Mouse (Mus musculus) layer of hippocampus, adult 9-11 months (tissue): ENCODE results near the gene Atf7.
"Not testable (repeated sequence)": the region's sequence is repeated elsewhere in the genome, so short reads cannot be mapped to it uniquely, and the experiment has no call there.

Experiments
- DNase-seq: peaks from one replicate; pipeline ENCODE4 v3.0.0; 2022

The Atf7 gene

DNA sequence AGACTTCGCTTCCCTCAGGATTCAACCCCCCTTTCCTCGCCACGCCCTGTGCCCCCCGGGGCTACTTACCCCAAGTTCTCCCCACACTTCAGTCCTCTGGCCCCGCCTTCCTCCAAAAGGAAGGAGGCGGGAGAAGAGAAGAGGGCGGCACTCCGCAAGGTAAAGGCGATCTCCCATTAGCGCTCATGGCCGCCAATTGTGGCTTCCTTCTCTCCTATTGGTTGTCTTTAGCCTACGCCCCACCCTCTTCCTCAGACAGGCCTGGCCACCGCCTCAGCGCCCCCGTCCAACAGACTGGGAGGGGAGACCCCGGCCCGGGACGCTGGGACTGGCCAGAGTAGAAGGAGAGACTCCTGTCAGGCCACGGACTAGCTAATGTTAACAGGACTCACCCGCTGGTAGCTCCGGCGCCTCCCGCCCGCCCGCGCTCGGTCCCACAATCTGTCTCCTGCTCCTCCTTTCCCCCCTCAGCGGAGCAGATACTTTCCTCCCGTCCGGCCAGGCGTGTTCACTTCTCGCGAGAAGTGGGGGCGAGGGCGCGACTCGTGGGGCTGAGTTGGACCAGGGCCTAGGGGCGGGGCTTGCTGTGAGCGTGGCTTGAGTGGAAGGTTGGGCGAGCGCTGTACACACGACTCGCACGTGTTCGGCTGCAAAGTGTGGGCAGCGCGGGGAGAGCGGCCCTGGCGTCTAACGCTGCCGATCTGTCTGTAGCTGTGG lies at the start of gene Atf7, which contains the start of gene Gm28047:
Atf7 (minus strand) TSS at position 495 of the 717 bp plus-strand sequence.
Gm28047 (minus strand) TSS at position 98 of the 717 bp plus-strand sequence.
- DNase-seq = peak; percentile 98

DNA sequence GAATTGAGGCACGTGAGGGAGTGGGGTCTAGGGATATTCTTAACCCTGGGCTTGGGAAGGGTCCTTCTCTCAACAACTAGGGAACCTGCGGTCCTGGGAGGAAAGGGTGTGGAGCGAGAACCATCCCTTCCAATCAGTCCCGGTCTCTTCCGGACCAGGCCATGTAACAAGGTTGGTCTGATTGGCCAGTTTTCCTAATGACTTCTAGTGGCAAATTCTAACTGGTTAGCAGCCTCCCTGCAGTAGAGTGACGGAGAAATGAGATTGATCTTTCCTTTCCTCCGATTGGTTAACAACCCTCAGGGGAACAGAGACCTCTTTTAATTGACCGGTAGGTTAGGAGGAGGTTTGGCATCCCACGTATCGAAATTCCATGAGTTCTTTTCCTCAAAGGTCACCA lies 48.3 kb upstream of the Atf7 start:
- DNase-seq = peak; percentile 81

DNA sequence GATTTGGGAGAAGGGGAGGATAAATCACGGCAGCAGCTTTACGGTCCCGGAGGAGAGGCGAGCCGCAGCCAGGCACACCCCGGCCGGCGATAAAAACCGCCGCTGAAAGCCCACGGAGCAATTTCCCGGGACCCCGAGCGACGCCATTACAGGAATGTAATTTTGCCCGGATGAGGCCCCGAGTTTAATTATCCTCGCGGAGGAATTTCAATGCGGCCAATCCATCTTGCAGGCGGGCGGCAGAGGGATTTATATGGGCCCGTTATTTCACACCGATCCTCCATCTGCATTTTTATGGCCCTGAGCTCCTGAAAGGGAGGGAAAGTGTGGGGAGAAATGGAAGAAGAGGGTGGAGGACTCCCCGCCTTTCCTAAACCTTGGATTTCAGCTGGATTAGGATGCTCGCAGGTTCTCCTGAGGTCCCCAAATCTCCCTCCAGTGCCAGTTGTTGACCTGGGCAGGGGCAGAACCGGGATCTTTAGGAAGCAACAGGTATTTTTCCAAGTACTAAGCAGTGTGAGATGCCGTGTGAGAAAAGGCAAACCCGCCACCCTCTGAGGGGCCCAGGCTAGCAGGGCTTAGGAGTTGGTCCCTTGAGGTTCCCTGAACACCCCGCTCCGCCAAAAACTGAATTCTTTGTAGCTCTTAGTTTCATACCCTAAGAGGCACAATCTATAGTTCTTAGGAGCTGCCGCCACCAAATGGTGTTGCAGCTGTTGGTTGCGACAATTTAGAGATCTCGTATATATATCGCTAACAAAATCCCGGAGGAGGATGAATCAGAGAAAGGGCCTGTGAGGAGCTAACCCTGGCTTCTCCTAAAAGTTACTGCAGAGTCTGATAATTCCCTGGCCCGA lies 47.2 kb upstream of the Atf7 start, which contains the start of gene Atp5g2:
Atp5g2 (minus strand) TSS at position 138 of the 857 bp plus-strand sequence.
- DNase-seq = no peak

DNA sequence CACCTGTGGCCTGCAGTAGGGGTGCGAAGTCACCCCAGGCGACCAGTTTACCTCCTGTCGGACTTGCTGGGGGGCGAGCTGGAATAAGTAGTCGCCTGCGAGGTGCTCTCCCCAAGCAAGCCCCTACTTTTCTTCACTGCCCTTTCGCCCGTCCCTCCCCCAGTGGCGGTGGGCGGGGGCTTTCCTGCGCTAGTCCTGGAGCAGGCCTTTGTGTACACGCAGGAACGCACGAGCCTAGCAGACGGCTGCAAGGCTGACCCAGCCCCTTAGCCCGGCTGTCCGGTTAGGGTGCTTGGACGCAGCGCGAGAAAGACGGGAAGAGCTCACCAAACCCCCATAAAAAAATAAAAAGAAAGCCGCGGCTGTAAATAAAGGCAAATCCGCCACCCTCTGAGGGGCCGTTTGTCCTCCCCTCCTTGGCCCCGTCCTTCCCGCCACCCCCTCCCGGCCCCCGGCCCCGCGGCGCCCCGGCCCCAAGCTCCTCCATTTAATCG lies 46.5 kb upstream of the Atf7 start:
- peak; percentile 84 for DNase-seq

DNA sequence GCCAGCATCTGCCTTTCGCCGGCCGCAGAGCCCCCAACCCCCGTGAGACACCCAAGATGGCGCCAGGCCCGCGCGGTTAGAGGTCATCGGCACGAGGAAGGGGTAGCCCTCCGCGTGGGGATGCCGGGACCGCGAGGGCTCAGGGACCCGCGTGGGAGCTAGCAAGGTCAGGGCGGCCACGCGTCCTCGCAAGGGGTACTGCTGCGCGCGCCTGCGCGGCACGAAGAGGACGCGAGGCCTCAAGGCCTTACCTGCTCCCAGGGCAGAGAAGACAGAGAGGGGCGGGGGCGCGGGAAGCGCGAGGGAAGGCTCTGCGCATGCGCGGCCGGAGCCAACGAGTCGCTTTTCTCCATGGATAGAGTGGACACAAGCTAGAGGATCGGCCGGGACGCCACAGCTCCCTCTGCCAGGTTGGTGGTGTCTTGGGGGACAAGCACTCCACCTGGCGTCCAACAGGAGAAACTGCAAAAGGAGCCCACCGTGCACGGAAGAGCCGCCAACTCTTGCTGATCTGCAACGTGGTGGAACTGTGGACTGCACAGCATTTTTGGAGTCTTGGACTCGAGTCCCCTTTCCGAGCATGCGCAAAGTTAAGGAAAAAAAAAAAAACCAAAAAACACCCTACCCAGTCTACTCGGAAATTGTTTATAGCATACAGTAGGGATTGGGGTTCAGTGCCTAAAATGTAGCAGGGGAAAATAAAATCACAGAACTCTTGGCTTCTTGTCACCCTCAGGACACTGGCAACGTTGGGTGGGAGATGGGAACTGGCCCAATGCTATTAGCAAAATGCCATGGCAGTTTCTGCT lies 45.7 kb upstream of the Atf7 start:
- DNase-seq = peak; percentile 99

DNA sequence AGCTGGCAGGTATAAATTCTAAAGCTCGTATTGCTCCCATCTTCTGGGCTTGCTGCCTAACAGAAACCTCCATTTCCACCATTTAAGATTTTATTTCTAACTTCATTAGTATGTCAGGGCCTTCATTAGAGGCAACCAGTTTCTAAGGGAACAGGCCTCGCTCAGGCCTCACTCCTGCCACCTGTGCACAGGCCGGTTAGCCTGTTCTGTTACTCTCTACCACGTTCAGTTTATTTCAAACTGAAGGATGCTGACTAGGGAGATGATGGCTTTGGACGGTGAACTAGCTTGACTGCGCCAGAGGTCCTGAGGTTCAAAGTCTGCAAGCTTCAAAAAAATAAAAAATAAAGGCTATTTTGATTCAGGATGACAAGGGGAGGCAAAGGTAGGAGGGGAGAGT lies 45.0 kb upstream of the Atf7 start:
- no peak for DNase-seq

DNA sequence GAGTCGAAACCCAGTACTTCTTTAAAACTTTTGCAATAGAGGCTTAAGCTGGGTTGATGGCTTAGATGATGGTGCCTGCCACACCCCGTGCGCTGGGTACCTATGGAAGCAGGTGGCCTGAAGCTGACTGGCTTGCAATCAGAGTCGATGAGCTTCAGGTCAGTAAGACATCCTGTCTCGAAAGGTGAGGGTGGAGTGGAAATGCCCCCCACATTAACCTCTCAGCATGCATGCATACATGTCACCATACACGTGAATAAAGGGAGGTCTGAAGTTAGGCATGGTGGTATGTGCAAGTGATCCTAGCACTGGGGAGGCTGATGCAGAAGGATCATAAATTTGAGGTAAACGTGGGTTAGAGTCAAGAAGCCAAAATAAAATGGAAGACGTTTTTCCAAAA lies 44.3 kb upstream of the Atf7 start:
- no peak for DNase-seq

DNA sequence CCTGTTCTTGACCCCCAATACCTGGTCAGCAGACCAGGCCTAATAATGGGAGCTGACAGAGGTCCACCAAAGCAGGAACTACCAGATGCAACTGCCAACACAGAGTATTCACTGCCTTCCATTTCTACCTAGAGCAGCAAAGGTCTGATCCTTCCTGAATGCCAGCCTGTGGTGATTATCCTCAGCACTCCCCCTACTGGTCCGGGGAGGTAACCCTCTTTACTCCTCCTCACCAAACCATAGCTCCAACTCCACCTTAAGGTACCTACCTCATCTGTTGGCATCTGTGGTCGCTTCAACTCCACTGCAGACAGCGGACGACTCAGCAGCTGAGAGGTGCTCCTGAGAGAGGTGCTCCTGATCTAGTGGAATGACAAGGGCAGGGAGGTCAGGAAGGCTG lies 40.2 kb upstream of the Atf7 start:
- no peak for DNase-seq

DNA sequence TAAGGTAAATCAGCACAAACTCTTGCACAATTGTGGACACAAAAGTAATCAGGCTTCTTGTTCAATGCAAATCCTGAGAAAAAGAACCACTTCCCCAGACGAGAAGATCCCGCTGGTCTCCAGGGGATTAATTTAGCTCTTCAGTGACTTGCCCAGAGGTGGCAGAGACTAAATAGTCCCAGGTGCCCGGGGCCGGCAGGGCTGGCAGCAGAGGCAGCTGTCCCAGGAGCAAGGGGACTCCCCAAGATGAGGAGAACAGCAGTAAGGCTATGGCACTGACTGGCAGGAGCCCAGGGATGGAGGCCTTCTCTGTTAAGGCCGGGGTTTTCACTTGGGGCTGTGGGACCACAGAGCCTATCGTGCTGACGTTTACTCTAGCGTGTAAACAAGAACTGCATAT lies 38.6 kb upstream of the Atf7 start:
- DNase-seq = no peak

DNA sequence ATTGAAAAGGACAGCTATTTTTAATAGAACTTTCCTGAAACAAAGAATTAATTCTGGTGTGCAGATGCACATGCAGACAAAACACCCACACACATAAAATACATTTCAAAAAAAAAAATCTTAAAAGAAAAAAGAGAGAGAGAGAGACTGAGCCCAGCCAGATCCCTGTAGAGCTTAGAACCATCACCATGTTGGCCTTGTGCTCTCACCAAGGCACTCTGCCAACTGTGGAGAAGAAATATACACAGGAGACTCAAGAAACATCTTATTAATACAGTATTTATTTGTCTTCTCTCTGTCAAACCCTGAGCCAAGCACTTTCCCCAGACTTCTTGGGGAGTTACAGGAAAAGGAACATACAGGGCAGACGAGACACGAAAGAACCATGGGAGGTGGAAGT lies 37.3 kb upstream of the Atf7 start:
- not testable (repeated sequence) for DNase-seq

DNA sequence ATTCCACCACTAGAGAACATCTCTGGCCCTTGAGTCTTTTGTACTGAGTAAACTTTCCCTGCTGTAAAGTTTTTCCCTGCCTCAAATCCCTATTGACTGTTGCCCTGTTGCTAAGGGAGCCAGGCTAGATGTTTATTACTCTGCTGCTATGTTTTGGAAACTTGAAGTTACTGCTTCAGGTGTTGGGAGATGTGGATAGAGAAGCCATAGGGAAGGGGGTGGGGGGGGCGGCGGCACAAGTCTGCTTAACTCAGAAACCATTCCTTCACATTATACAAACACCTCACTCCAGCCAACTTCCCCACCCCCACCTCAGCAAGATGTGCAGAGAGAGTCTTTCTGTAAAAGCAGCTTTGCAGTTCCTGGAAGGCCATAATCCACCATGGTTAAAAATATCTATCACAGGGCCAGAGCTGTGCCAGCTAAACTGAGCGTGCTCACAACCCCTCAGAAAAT lies 32.7 kb upstream of the Atf7 start:
- no peak for DNase-seq

DNA sequence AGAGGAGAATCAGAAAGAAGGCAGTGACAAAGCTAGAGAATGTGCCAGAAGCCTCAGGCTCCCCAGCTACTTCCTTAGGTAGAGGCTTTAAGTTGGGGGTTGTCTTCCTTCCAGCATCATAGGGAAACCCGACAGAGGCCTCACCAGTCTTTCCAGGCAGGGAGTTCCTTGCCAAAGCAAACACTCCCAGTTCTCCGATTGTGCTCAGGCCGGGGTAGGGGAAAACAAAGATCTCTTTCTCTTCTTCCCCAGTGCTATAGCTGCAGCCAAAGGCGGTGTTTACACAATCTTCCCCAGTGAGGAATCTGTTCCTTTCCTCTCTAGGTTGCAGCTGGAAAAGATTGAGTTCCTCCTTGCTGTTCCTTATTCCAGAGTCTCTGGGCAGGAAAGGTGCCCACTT lies 31.4 kb upstream of the Atf7 start:
- DNase-seq = no peak

DNA sequence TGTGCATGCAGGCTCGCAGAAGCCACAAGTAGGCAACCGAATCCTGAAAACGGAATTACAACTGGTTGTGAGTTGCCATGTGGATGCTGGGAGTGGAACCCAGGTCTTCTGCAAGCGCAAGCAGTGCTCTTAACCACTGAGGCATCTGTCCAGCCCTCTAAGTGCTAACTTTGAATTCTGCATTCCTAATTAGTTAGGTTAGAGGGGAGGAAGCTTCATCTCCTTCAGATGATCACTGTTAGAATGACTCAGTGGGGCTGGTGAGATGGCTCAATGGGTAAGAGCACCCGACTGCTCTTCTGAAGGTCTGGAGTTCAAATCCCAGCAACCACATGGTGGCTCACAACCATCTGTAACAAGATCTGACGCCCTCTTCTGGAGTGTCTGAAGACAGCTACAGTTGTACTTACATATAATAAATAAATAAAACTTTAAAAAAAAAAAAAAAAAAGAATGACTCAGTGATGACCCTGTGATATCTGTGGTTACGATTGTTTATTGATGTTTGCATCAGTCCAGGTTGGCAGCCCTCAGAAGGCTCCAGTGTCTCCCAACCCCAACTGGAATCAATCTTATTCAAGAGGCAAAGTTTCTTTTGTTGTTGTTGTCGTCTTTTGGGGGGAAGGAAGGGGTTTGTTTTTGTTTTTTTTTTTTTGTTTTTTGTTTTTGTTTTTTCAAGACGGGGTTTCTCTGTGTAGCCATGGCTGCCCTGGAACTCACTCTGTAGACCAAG lies 26.8 kb upstream of the Atf7 start:
- not testable (repeated sequence) for DNase-seq

DNA sequence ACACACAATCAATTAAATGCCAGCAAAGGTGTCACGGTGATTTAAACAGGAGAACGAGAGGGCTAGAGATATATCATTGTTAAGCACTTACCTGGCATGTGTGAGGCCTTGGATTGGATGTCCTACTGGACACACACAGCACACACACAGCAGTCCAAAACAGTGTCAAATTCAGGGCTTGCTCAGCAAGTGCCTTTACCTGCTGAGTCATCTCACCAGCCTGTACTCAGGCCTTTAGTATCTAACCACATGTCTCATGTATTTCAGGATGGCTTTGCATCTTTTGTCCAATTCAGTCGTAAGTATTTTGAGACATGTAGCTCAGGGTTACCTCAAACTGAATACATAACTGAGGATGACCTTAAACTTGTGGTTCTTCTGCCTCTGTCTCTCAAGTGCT lies 25.8 kb upstream of the Atf7 start:
- no peak for DNase-seq

DNA sequence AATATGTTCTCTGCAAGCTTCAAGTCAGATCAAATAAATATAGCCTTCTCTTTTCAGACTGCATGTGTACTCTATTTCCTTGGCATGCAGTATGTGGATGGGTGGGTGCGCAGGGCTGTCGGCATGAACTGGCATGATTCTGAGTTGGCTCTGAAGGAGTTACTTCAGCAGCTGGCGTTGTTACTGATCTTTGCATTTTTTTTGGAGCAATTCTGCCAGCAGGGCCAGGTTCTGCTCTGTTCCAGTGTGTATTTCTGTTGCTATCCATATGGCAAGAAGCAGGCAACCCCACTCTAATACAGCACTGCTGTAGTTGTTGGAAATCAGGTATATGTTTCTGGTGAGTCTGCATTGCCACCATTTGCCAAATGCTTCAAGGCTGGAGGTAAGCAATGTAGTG lies 10.6 kb upstream of the Atf7 start:
- peak; percentile 86 for DNase-seq

DNA sequence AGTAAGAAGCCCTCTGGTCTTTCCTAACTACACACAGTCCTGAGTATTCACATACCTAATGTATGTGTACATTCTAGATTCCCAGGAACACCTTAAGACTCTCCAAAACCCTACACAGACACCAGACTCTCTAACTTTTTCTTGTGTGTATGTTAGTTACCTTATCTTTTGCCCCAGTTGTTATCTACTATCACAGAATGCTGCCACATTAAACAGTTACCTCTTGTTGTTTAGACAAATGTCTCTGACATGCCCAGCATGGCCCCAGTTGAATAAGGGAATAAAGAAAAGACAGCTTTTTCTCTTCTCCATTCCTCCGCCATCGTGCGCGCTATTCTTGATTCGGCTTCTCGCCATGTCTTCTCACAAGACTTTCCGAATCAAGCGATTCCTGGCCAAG lies 9.4 kb upstream of the Atf7 start:
- DNase-seq = no peak

DNA sequence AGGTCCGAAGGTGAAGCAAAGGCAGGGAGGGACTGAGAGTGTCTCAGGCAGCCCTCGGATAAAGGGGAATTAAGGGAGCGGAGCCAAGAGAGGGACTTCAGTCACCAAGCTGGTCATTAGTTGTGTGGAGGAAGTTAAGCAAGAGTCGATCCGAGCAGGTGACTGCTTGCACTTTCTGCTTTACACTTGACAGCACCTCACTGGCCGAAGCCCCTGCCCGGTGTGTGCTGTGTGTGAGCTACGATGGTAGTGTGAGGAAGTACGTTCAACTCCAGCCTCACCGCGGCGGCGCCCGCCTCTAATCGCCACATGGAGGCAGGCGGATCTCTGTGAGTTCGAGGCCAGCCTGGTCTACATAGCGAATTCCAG lies 407 bp upstream of the Atf7 start:
- DNase-seq = no peak

DNA sequence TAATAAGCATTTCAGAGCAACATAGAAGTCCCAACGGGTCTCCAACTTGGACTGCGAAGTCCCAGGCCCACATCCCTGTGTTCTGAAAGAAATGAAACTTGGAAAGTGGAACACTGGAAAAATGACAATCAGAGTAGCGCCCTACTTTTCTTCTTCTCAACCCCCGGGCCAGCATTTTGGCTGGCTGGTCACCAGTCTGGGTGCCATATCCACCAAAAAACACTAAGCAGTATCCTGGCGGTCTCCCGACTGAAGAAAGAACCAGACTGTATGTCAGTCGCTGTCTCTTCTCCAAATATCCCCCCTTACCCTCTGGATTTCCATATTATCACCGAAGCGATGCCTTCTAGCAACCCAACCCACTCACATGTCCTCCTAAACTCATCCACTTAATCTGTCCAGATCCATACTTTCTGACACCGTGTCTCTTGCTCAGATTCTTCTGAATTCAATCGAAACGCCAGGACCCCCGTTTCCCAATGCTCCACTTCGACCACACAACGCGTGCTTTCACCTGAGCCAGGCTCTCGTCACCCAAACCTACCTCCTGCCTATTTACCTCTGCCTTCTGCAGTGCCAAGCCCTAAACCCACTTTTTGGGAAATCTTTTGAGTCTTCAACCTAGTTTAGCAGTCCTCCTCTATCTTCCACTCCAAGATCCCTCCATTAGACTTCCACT lies 834 bp downstream of the Atf7 start:
- DNase-seq = no peak

DNA sequence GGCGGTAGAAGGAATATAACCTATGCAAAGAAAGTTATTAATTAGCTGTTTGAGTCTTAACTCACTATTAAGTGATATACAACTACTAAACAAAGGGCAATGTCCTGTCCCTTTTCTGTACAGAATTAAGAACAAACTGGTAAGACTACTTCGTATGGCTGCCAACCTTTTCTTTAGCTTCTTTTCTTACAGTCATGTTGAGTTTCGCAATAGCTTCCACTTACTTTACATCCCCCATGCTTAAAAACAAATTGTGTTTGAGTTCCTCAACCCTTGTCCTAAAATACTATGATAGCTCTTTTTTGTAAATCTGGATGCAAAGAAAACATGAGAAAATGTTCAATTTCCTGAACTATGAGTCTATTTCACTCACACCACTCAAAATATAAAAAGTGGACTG lies 2.1 kb downstream of the Atf7 start:
- no peak for DNase-seq

DNA sequence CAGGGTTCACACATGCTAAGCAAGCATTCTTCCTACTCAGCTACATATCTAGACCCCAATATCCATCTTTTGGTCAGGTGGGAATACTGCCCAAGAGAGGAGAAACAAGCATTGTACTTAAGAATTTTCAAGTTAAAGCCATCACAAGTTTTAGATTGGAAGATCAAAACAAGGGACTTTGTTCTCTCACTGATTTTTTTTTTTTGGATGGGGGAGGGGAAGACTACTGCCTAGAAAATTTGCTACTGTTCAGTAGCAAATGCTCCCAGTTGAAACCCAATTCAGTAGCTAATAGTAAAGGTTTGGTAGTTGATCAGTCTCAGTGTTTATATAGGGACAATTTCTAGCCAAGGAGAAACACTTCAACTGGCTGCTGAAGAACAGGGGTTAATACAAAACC lies 2.7 kb downstream of the Atf7 start:
- DNase-seq = no peak

DNA sequence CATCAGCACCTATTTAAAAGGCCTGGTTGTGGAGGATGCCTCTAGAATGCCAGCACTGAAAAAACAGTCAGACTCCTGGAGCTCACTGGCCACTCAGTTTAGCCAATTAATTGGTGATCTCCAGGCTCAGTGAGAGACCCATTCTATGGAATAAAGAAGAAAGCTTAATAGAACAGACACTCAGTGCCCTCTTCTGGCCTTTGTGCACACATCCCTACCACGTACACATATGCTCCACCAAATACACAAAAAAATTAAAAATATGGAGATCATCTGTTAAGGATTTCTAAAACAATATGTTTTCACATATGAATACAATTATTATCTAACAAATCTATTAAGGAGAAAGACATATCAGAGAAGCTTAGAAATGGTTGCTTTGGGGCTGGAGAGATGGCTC lies 4.5 kb downstream of the Atf7 start:
- DNase-seq = no peak

DNA sequence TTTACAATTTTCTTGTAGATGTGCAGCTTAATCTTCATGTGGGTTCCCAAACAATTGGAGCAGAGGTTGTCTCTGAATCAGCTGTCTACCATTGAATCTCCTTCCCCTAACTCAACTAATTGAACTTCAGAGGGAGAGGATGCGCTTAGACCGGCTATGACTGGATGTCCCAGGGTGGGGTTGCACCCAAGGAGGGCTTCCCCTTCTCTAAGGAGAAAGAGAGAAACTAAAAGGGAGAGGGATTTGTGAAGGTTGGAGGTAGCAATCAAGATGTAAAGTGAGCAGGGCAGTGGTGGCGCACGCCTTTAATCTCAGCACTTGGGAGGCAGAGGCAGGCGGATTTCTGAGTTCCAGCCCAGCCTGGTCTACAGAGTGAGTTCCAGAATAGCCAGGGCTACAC lies 5.8 kb downstream of the Atf7 start:
- no peak for DNase-seq
